Mouse (Mus musculus) brain, embryonic 14.5 days (tissue): ENCODE results near the gene Fsd1l. TPM values are rescaled to one million over a fixed set of nuclear protein-coding genes. Genes with fewer than 3 reads are reported as not detected.
"Not testable (repeated sequence)": the region's sequence is repeated elsewhere in the genome, so short reads cannot be mapped to it uniquely, and the experiment has no call there.

Experiments used
- DNase-seq: peaks from one replicate; pipeline ENCODE4 v3.0.0-alpha.2; 2011; ENCODE audit warnings: low read depth
- CTCF ChIP-seq: fragments of 200-500 bp; IDR thresholded peaks from 2 replicates; pipeline ENCODE4 v1.5.1; 2012; ENCODE audit warnings: inconsistent platforms, mild to moderate bottlenecking, moderate library complexity, borderline replicate concordance; ENCODE audit not compliant: insufficient read depth, insufficient read length; ENCODE audit errors: extremely low read depth
- POLR2A ChIP-seq: fragments of 200-500 bp; IDR thresholded peaks from 2 replicates; pipeline ENCODE4 v1.6.1; 2012; ENCODE audit warnings: mild to moderate bottlenecking, inconsistent platforms, borderline replicate concordance; ENCODE audit not compliant: poor library complexity, insufficient read depth, insufficient read length, severe bottlenecking; ENCODE audit errors: extremely low read depth
- polyA plus RNA-seq: library from polyadenylated mRNA; depleted of rRNA; stranded (reverse); fragments of >200 nt; gene quantifications from 2 replicates; pipeline ENCODE4 v1.2.3, GENCODE M21; 2012; rRNA removed

The Fsd1l gene
- polyA plus RNA-seq, 1 experiment, result 27.1 TPM

DNA sequence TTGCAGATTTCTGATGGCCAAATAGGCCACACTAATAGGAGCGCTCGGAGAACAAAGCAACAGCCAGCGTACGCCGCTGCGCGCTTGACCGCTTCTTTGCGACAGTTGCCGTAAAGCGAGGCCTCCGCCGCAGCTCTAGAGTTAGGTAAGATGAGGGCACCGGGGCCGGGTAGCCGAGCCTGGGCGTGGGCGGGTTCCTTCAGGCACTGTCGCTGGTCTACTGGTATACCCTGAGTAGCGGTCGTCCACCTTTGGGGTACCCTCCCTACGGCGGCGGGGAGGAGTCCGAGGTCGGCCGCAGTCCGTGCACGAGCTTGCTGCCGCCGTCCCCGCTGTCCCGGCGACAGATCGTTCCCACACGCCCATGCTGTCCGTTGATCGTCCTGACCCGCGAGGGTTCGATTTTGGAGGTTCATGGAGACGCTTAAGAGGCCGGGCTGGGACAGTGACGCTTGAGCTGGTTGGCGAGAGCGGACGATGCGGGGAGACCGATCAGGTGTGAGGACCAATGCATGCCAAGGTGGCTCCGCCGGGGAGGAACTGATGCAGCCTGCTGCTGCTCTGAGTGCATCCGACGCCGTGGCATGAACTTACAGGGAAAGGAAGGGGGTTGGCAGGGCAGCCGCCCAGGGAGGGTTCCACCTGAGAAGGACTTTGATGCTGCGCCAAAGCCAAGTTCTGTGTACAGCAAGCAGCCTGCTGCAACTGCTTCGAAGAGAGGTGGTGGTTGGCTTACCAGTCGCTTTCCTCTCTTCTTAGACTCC, 83.0 kb downstream of the Fsd1l start:
- peak; percentile 98 for DNase-seq
- TF ChIP-seq POLR2A, result peak; percentile 58; the same call in 1 of the 2 replicates
- TF ChIP-seq CTCF, result no peak

- DNase-seq, result no peak
- peak; percentile 22; the same call in 1 of the 2 replicates for TF ChIP-seq CTCF
- no peak for TF ChIP-seq POLR2A
These were observed 84.7 kb downstream of the Fsd1l start for GRCm38 (mm10) chr4:53715977-53716376.

- TF ChIP-seq CTCF (no peak), POLR2A (no peak)
- no peak for DNase-seq
These were observed 86.3 kb downstream of the Fsd1l start for GRCm38 (mm10) chr4:53717546-53717945.

DNA sequence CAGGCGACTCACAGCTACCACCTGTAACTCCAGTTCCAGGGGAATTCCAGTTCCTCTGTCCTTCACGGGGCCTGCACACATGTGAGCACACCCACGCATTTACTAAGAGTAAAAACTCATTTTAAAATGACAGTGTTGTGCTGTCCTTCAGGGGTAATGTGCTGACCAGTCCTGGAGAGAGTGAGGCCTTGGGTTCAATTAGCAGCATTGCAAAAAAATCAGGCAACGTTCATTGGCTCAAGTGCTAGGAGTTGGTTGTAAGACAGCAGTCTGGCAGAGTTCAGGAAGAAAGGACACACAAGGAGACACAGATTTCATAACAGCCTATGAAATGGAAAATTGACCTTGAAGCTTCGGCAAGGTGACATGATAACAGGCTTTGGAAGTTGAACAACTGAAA, 87.0 kb downstream of the Fsd1l start:
- TF ChIP-seq CTCF (no peak), POLR2A (no peak)
- DNase-seq, result no peak

- DNase-seq, result peak; percentile 89
- no peak for TF ChIP-seq POLR2A
- no peak for TF ChIP-seq CTCF
These were observed 91.2 kb downstream of the Fsd1l start for GRCm38 (mm10) chr4:53722506-53722905.

GRCm38 (mm10) chr4:53726100-53726499, 94.8 kb downstream of the Fsd1l start:
- DNase-seq, result not testable (repeated sequence)

DNA sequence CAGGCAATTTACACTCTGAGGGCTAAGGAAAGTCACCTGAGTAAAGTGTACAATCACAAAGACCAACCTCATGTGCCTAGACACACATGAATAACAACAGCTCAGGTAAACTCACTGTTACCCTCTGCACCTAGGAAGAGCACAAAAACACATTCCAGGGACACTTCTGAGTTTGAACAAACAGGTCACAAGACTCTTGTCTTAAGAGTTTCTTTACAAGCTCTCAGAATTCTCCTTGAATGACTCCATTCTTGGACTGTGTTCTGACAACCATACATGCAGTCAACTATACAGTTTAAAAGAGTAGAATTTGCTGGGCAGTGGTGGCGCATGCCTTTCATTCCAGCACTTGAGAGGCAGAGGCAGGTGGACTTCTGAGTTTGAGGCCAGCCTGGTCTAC, 96.8 kb downstream of the Fsd1l start:
- no peak for DNase-seq
- TF ChIP-seq CTCF, result no peak
- TF ChIP-seq POLR2A, result no peak

DNA sequence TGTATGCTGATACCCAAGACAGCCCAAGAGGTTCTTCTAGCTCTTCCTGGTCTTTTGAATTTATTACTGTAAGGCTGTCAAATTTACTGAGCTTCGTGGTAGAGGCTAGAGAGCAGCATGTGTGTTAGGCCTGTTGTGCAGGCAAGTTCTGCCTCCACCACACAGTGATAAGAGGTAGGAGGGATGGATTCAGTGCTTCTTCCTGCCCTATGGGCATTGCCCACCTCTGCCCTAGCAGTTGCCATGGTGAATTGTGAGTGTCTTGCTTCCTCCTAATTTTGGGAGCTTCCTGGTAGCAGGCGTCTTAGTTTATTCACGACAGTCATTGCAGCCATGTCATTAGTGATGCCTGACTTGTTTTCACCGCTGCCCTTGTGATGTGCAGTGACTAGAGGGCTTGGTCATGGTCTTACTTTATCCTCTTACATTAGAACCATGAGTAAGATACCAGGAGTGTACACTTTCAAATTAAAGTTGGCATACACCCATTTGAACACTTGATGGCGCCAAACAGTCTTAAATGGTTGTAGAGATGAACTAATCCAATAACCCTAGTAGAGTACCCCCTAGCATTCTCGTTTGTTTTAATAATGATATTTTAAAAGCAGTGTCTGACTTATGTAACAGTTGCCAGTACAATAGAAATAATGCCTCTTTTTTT, 107.8 kb downstream of the Fsd1l start:
- TF ChIP-seq POLR2A (no peak), CTCF (peak; percentile 25; the same call in 1 of the 2 replicates)
- peak; percentile 83 for DNase-seq

- TF ChIP-seq POLR2A (no peak), CTCF (no peak)
- DNase-seq, result no peak
These were observed 118.6 kb downstream of the Fsd1l start for GRCm38 (mm10) chr4:53749831-53750230.

DNA sequence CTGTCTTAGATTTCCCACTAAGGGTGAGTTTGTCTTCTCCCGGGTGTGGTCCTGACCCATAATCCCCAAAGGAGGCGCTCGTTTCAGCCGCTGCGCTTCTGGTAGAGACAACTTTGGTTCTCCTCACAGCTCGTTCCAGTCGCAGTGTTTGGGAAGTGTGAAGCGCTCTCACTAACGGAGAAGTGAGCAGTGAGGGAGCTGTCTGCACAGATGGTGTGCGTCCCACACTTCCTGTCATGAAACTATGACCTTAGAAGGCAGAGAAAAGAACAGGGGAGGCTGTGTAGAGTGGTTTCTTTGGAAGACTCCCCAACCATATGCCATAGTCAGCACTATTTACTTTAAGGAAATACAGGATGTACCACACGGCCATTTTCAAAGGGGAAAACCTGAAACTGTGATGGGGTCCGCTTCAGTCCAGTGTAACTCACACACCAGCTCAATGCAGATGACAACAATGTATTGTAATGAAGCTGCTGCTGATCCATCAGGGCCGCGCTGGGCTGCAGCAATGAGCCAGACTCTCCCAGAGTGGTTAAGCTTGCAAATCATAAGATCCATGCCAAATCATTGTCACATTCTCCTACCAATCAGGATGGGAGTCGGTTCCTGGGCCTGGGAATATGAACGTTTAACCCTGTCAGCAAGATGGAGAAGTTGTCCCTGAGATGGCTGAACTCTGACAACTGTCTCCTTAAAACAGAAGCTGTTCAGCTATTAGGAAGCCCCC, 119.3 kb downstream of the Fsd1l start:
- DNase-seq, result peak; percentile 69
- TF ChIP-seq POLR2A (no peak), CTCF (no peak)

Other genes with a start within 250 kb of the Fsd1l start
- 11.0 and 13.9 TPM in 2 replicates for gene Slc44a1, start 191.1 kb upstream of the Fsd1l start, polyA plus RNA-seq
- 14.5 and 16.0 TPM in 2 replicates for gene Fktn, start 82.5 kb downstream of the Fsd1l start, polyA plus RNA-seq
- gene Tal2, start 148.2 kb downstream of the Fsd1l start, polyA plus RNA-seq, result 8.8 and 13.0 TPM in 2 replicates
- 3.6 and 7.0 TPM in 2 replicates for gene Tmem38b, start 194.6 kb downstream of the Fsd1l start, polyA plus RNA-seq